Mouse (Mus musculus): ENCODE measurements around the gene Shc4. TPM values are rescaled to one million over a fixed set of nuclear protein-coding genes. Genes with fewer than 3 reads are reported as not detected.

The Shc4 gene
- polyA plus RNA-seq, 1 experiment from 2014 or later, result 0.37 TPM

DNA sequence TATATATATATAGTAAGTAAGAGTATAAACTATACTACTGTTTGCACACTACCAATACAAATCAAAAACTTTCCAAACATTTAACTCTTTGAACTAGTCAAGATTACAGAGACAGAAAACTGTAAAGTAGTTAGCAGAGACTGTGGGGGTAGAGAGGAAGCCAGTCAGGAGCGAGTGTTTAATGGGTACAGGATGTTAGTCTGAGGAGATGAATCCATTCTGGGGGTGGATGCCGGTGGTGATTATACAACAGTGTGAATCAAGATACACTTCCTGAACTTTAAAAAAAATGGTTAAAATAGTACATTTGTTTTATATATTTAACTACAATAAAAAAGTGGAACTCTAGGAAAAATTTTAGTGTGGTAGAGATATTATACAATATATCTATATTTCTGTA is 31.9 kb downstream of the Shc4 start:
- no peak for TF ChIP-seq CTCF (IDR thresholded peaks at IDR 0.05; ENCODE audit: low read depth)
- Histone ChIP-seq H3K4me3 (replicated peaks; ENCODE audit: low read depth, low read length) (no peak overlapping the region), H3K36me3 (ENCODE audit: insufficient read depth, low read length) (no peaks in the 10 kb centered on the region), H3K4me2 (ENCODE audit: low read length) (no peak overlapping the region), H3K9me3 (replicated peaks; ENCODE audit: low read length) (no peaks in the 10 kb centered on the region), H3K27me3 (ENCODE audit: insufficient read depth, low read length) (no peaks in the 10 kb centered on the region), H3K4me1 (replicated peaks; ENCODE audit: insufficient read depth, low read length) (no peaks in the 10 kb centered on the region; the same call in 1 of the 2 replicates), H3K9ac (ENCODE audit: low read depth, low read length) (no peak overlapping the region), H3K27ac (no peak overlapping the region)
- WGBS, result 50% methylated on average over 2 of the region's 2 CpGs
- ATAC-seq (replicated peaks; ENCODE audit: low FRiP score, low read depth), result no peak
- DNase-seq (ENCODE audit: low spot score), result no peak

DNA sequence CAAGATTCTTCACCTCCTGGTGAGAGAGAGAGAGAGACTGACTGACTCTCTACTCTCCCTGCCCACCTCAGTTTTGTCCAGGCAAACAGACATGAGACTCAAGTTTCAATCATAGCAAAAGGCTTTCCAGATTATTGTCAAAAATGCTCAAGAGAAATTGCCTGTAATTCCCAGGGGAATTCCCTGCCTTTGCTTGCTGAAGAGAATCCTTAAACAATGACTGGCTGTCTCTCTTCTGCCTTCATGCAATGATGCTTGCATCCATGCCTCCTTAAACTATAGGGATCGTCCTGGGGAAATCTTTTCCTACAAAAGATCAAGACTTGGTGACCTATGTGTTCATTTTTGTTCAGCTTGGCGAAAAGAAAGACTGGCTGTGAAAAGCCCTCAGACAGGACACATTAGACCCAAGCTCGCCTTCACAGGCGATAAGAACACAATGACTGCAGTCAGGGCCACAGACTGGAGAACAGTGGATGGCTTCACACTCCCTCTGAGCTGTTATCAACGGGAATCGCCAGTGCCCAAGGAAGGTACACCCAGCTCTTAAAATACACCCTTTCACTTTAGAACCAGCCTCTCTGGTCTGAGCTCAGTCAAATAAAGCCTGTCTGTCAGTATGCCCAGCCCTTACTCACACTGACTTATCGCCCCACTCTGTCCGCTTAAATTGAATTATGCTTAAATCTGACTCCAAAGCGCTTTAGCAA is 38.4 kb downstream of the Shc4 start:
- no peak for TF ChIP-seq CTCF (IDR thresholded peaks at IDR 0.05; ENCODE audit: low read depth)
- no peak for DNase-seq (ENCODE audit: low spot score)
- 0 out of 2 replicates have a peak, but pooled peaks cover 3% of the 10 kb centered on the region for H3K4me1 ChIP-seq (replicated peaks; ENCODE audit: insufficient read depth, low read length)
- WGBS, result 73% methylated on average over 9 of the region's 9 CpGs
- no peak overlapping the region for H3K27ac ChIP-seq
- H3K36me3 ChIP-seq (ENCODE audit: insufficient read depth, low read length), result no peaks in the 10 kb centered on the region
- H3K4me3 ChIP-seq (replicated peaks; ENCODE audit: low read depth, low read length), result no peak overlapping the region
- H3K27me3 ChIP-seq (ENCODE audit: insufficient read depth, low read length), result no peaks in the 10 kb centered on the region
- ATAC-seq (replicated peaks; ENCODE audit: low FRiP score, low read depth), result no peak
- no peak overlapping the region for H3K9ac ChIP-seq (ENCODE audit: low read depth, low read length)
- no peaks in the 10 kb centered on the region for H3K9me3 ChIP-seq (replicated peaks; ENCODE audit: low read length)
- H3K4me2 ChIP-seq (ENCODE audit: low read length), result no peak overlapping the region

DNA sequence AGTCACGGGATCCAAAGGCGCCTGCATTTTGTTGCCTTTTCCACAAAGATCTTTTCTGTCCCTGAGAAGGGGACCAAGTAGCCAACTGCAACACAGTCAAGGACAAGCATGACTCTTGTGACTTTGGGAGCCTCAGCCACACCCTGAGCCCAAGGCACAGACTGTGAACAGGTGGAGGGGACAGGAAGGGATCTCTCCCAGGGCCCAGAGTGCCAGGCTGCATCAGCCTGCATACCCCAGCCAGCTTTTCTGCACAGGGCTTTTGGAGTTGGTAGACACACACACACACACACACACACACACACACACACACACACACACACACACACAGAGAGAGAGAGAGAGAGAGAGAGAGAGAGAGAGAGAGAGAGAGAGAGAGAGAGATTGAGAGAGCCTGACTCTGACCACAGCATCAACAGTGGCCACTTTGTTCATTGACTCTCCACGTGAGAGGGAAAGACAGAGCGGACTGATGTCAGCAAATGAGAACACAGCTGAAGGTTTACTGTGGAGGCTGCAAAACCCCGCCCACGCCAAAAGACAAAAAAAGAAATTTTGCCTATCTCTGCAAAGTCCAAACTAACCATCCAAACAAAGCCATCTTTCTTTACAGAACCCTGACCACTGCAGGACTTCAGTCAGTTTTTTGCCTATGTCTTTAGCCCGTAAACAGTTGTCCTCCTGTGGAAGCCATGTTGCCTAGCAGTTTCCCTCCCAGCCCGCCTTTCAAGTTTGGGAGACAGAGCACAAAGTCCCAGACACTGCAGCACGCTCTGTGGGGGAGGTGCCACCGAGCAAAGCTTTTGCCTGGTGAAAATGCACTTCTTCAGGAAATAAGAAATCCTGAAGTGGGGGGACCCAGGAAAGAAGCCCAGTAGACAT is 39.1 kb downstream of the Shc4 start:
- Histone ChIP-seq H3K4me3 (replicated peaks; ENCODE audit: low read depth, low read length) (no peak overlapping the region), H3K27ac (no peak overlapping the region), H3K9ac (ENCODE audit: low read depth, low read length) (no peak overlapping the region), H3K4me2 (ENCODE audit: low read length) (no peak overlapping the region), H3K36me3 (ENCODE audit: insufficient read depth, low read length) (no peaks in the 10 kb centered on the region), H3K27me3 (ENCODE audit: insufficient read depth, low read length) (no peaks in the 10 kb centered on the region), H3K9me3 (replicated peaks; ENCODE audit: low read length) (no peaks in the 10 kb centered on the region), H3K4me1 (replicated peaks; ENCODE audit: insufficient read depth, low read length) (0 out of 2 replicates have a peak, but pooled peaks cover 3% of the 10 kb centered on the region)
- ATAC-seq (replicated peaks; ENCODE audit: low FRiP score, low read depth) (no peak), DNase-seq (ENCODE audit: low spot score) (no peak)
- 63% methylated on average over 10 of the region's 10 CpGs for WGBS
- no peak for TF ChIP-seq CTCF (IDR thresholded peaks at IDR 0.05; ENCODE audit: low read depth)

DNA sequence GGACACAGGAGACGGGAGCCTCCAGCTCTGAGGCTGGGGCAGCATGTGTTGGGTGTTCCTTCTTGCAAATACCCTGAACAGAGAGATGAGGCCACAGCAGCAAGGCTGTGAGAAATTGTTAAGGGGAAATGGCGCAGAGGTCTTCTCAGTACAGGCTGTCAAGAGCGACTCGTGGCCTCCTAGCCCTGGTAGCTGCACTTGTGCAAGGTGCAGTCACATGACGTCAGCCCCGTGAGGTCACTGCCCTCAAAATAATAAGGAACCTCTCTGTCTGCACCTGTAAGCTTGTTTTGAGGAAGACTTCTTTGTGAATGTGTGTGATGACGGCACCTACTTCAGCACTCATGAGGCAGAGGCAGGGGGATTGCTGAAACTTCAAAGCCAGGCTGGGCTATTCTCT is 40.1 kb downstream of the Shc4 start:
- H3K4me2 ChIP-seq (ENCODE audit: low read length), result no peak overlapping the region
- no peaks in the 10 kb centered on the region for H3K9me3 ChIP-seq (replicated peaks; ENCODE audit: low read length)
- ATAC-seq (replicated peaks; ENCODE audit: low FRiP score, low read depth) (no peak), DNase-seq (ENCODE audit: low spot score) (no peak)
- H3K27me3 ChIP-seq (ENCODE audit: insufficient read depth, low read length), result no peaks in the 10 kb centered on the region
- no peak overlapping the region for H3K27ac ChIP-seq
- WGBS, result 82% methylated on average over 7 of the region's 7 CpGs
- no peaks in the 10 kb centered on the region for H3K36me3 ChIP-seq (ENCODE audit: insufficient read depth, low read length)
- H3K4me3 ChIP-seq (replicated peaks; ENCODE audit: low read depth, low read length), result no peak overlapping the region
- H3K4me1 ChIP-seq (replicated peaks; ENCODE audit: insufficient read depth, low read length), result 0 out of 2 replicates have a peak, but pooled peaks cover 3% of the 10 kb centered on the region
- no peak overlapping the region for H3K9ac ChIP-seq (ENCODE audit: low read depth, low read length)
- no peak for TF ChIP-seq CTCF (IDR thresholded peaks at IDR 0.05; ENCODE audit: low read depth)

DNA sequence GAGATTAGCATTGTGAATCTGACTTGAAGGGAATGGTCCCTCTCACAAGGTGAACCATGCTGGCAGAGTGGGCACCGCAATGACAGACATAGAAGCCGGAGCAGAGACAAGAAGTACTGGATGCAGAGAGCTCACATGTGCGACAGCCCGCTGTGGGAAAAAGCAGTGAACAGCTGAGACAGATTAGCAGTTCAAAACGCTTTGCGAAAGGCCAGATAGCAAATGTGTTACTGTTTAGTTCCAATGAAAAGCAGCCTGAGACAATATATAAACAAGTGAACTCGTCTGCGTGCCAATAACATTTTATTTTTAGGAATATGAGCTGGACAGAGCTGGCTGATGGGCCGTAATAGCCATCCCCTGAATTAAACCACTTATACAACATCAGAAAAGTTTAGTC is 42.1 kb downstream of the Shc4 start:
- TF ChIP-seq CTCF (IDR thresholded peaks at IDR 0.05; ENCODE audit: low read depth), result no peak
- Histone ChIP-seq H3K9me3 (replicated peaks; ENCODE audit: low read length) (no peaks in the 10 kb centered on the region), H3K4me3 (replicated peaks; ENCODE audit: low read depth, low read length) (no peak overlapping the region), H3K36me3 (ENCODE audit: insufficient read depth, low read length) (no peaks in the 10 kb centered on the region), H3K9ac (ENCODE audit: low read depth, low read length) (no peak overlapping the region), H3K4me1 (replicated peaks; ENCODE audit: insufficient read depth, low read length) (0 out of 2 replicates have a peak, but pooled peaks cover 3% of the 10 kb centered on the region), H3K27me3 (ENCODE audit: insufficient read depth, low read length) (no peaks in the 10 kb centered on the region), H3K27ac (no peak overlapping the region), H3K4me2 (ENCODE audit: low read length) (no peak overlapping the region)
- DNase-seq (ENCODE audit: low spot score), result peak; percentile 48
- no peak for ATAC-seq (replicated peaks; ENCODE audit: low FRiP score, low read depth)
- WGBS, result 74% methylated on average over 9 of the region's 9 CpGs

DNA sequence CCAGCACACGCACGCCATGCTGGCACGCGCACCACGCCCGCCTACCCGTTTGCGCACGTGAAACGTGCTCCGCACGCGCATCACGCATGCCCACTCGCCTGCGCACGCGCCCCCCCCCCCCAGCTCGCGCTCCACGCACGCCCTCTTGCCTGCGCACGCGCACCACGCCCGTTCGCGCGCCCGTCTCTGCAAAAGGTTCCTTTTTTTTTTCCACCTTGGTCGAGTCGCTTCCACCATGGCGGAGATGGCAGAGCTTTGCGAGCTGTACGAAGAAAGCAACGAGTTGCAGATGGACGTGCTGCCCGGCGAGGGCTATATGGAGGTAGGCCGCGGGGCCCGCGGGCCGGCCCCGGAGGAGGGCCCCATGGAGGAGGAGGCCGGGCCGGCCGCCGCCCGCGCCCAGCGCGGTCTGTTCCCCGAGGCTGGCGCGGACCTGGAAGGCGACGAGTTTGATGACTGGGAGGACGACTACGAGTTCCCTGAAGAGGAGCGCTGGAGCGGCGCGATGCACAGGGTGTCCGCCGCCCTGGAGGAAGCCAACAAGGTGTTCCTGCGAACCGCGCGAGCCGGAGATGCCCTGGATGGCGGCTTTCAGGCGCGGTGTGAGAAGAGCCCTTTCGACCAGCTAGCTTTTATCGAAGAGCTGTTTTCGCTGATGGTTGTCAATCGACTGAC is 50.9 kb downstream of the Shc4 start, which contains the start of gene Eid1:
Gene Eid1 (plus strand): TSS at position 139 of the 675 bp plus-strand sequence.
- Histone ChIP-seq H3K27ac (peak within 1 kb of the TSS; percentile 77), H3K4me2 (ENCODE audit: low read length) (peak within 1 kb of the TSS; percentile 84), H3K4me1 (replicated peaks; ENCODE audit: insufficient read depth, low read length) (no peaks in the 10 kb centered on the region), H3K9me3 (replicated peaks; ENCODE audit: low read length) (no peaks in the 10 kb centered on the region), H3K36me3 (ENCODE audit: insufficient read depth, low read length) (no peaks in the 10 kb centered on the region), H3K9ac (ENCODE audit: low read depth, low read length) (peak within 1 kb of the TSS; percentile 89), H3K4me3 (replicated peaks; ENCODE audit: low read depth, low read length) (peak within 1 kb of the TSS; percentile 86), H3K27me3 (ENCODE audit: insufficient read depth, low read length) (no peaks in the 10 kb centered on the region)
- no peak for TF ChIP-seq CTCF (IDR thresholded peaks at IDR 0.05; ENCODE audit: low read depth)
- ATAC-seq (replicated peaks; ENCODE audit: low FRiP score, low read depth), result peak; percentile 91
- DNase-seq (ENCODE audit: low spot score), result peak; percentile 78
- under 1% methylated on average over 69 of the region's 79 CpGs for WGBS
